Mouse (Mus musculus): ENCODE data around the gene Gabbr1. TPM values are rescaled to one million over a fixed set of nuclear protein-coding genes. Genes with fewer than 3 reads are reported as not detected.
"Not testable (repeated sequence)": the region's sequence is repeated elsewhere in the genome, so short reads cannot be mapped to it uniquely, and the experiment has no call there.

Gabbr1 gene
- polyA plus RNA-seq, 1 experiment from 2014 or later, result 31.7 TPM

GRCm38 (mm10) chr17:37018328-37018727 is 27.4 kb upstream of the Gabbr1 start:
- no peaks in the 10 kb centered on the region for H3K4me1 ChIP-seq
- H3K27me3 ChIP-seq, result no peaks in the 10 kb centered on the region
- H3K27ac ChIP-seq, result 0 out of 2 replicates have a peak overlapping the region, but pooled peaks have one; percentile 9
- no peak for ATAC-seq (ENCODE audit: low FRiP score)
- no peak overlapping the region for H3K4me3 ChIP-seq (replicated peaks)
- H3K36me3 ChIP-seq (replicated peaks), result no peaks in the 10 kb centered on the region
- H3K9me3 ChIP-seq, result no peaks in the 10 kb centered on the region
- H3K4me2 ChIP-seq, result no peak overlapping the region
- WGBS, result 66% methylated on average over 3 of the region's 3 CpGs
- H3K9ac ChIP-seq, result no peak overlapping the region

GRCm38 (mm10) chr17:37019242-37019641 is 26.5 kb upstream of the Gabbr1 start:
- H3K4me2 ChIP-seq; H3K9ac ChIP-seq; H3K27ac ChIP-seq; H3K27me3 ChIP-seq; H3K9me3 ChIP-seq; ATAC-seq (ENCODE audit: low FRiP score); H3K36me3 ChIP-seq (replicated peaks); H3K4me1 ChIP-seq; H3K4me3 ChIP-seq (replicated peaks): not testable (repeated sequence)
- WGBS, result 97% methylated on average over 5 of the region's 5 CpGs

GRCm38 (mm10) chr17:37022628-37023576 is 22.9 kb upstream of the Gabbr1 start, which contains the start of gene Mog:
Gene Mog (minus strand): TSS chr17:37023398.
- Histone ChIP-seq H3K4me3 (replicated peaks) (no peak within 1 kb of the TSS), H3K9me3 (no peaks in the 10 kb centered on the region), H3K9ac (no peak within 1 kb of the TSS), H3K4me2 (no peak within 1 kb of the TSS), H3K27me3 (no peaks in the 10 kb centered on the region), H3K36me3 (replicated peaks) (no peaks in the 10 kb centered on the region), H3K4me1 (peaks cover 7% of the 10 kb centered on the region; the same call in 1 of the 2 replicates), H3K27ac (no peak within 1 kb of the TSS)
- no peak for ATAC-seq (ENCODE audit: low FRiP score)
- WGBS, result 83% methylated on average over 9 of the region's 9 CpGs

- no peak overlapping the region for H3K9ac ChIP-seq
- no peaks in the 10 kb centered on the region for H3K9me3 ChIP-seq
- 59% methylated on average over 2 of the region's 2 CpGs for WGBS
- H3K27me3 ChIP-seq, result no peaks in the 10 kb centered on the region
- no peaks in the 10 kb centered on the region for H3K36me3 ChIP-seq (replicated peaks)
- no peak for ATAC-seq (ENCODE audit: low FRiP score)
- H3K4me2 ChIP-seq, result no peak overlapping the region
- H3K4me1 ChIP-seq, result peaks cover 11% of the 10 kb centered on the region; the same call in 1 of the 2 replicates
- no peak overlapping the region for H3K4me3 ChIP-seq (replicated peaks)
- no peak overlapping the region for H3K27ac ChIP-seq
These were observed 19.3 kb upstream of the Gabbr1 start for GRCm38 (mm10) chr17:37026425-37026824.

DNA sequence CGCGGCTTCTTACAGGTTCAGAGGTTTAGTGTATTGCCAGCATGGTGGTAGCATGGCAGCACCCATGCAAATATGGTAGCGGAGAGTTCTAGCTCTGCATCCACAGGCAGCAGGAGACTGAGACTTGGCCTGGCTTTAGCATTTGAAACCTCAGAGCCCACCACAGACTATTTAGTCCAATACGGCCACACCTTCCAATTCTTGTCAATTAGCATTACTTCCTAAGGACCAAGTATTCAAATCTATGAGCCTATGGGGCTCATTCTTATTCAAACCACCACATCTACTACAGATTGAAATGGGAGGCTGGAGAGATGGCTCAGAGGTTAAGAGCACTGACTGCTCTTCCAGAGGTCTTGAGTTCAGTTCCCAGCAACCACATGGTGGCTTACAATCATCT is 18.3 kb upstream of the Gabbr1 start:
- H3K4me3 ChIP-seq (replicated peaks), result no peak overlapping the region
- H3K9ac ChIP-seq, result no peak overlapping the region
- no peaks in the 10 kb centered on the region for H3K27me3 ChIP-seq
- H3K9me3 ChIP-seq, result no peaks in the 10 kb centered on the region
- H3K27ac ChIP-seq, result peak overlapping the region; percentile 97; the same call in 1 of the 2 replicates
- H3K36me3 ChIP-seq (replicated peaks), result no peaks in the 10 kb centered on the region
- WGBS, result over 99% methylated on average over 4 of the region's 4 CpGs
- peaks cover 11% of the 10 kb centered on the region; the same call in 1 of the 2 replicates for H3K4me1 ChIP-seq
- no peak for ATAC-seq (ENCODE audit: low FRiP score)
- no peak overlapping the region for H3K4me2 ChIP-seq

DNA sequence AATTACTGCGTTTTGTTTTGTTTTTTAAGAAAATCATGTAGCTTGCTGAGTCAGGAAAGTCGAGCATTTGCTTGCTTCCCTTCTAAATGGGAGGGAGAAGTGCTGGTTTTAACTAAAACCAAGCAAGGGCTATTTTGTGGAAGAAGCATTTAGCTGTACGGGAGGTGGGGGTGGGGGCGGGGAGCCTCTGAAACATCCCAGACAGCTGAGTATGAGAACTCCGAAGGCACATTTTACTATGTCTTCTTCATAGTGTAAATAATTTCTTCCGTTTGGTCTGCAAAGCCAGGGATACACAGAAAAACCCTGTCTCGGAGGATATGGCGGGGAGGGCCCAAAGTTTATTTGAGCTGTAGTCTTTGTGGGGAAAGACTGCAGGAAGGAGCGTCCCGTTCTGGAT is 17.6 kb upstream of the Gabbr1 start:
- Histone ChIP-seq H3K27ac (peak overlapping the region; percentile 97), H3K4me3 (replicated peaks) (peak overlapping the region; percentile 36), H3K36me3 (replicated peaks) (no peaks in the 10 kb centered on the region), H3K27me3 (no peaks in the 10 kb centered on the region), H3K4me2 (peak overlapping the region; percentile 51), H3K4me1 (peaks cover 11% of the 10 kb centered on the region; the same call in 1 of the 2 replicates), H3K9me3 (no peaks in the 10 kb centered on the region), H3K9ac (peak overlapping the region; percentile 43; the same call in 1 of the 2 replicates)
- ATAC-seq (ENCODE audit: low FRiP score), result 0 out of 2 replicates have a peak, but pooled peaks have one; percentile 8
- 3% methylated on average over 10 of the region's 10 CpGs for WGBS

DNA sequence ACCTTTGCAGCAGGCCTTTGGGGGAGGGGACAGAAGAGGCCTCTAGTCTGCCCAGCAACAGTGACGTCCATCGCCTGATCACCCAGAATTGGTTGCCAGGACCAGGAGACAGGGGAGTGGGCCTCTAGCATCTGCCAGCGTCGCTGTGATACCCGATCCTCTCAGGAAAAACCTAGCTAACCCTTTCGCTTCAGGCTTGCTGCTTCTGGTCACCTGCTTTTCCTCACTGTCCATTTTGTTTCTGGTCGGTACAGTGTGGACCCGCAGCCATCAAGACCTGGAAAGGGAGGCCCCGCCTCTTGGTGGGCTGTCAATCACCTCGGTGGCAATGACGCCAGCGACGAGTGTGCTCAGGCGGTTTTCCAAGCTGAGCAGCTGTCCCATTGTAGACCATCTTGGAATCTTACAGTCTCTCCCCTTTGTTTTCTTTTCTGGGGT is 17.1 kb upstream of the Gabbr1 start:
- no peaks in the 10 kb centered on the region for H3K27me3 ChIP-seq
- H3K36me3 ChIP-seq (replicated peaks), result no peaks in the 10 kb centered on the region
- H3K4me1 ChIP-seq, result peaks cover 11% of the 10 kb centered on the region; the same call in 1 of the 2 replicates
- peak overlapping the region; percentile 97 for H3K27ac ChIP-seq
- no peaks in the 10 kb centered on the region for H3K9me3 ChIP-seq
- H3K4me3 ChIP-seq (replicated peaks), result peak overlapping the region; percentile 36
- peak; percentile 99 for ATAC-seq (ENCODE audit: low FRiP score)
- peak overlapping the region; percentile 51 for H3K4me2 ChIP-seq
- peak overlapping the region; percentile 43; the same call in 1 of the 2 replicates for H3K9ac ChIP-seq
- WGBS, result 0% methylated on average over 14 of the region's 14 CpGs

DNA sequence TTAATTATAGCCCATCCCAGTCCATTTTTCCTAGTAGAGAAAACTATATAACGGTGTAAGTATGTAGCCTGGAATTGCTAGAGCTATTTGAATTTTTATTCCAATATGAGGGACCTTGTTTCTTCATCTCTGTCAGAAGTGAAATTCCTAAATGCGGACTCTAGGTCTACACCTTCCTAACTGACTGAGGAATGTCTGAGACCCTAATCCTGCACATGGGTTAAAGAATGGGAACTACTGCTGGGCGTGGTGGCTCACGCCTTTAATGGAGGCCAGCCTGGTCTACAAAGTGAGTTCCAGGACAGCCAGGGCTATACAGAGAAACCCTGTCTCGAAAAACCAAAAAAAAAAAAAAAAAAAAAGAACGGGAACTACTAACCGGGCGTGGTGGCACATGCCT is 16.6 kb upstream of the Gabbr1 start:
- WGBS, result 60% methylated on average over 8 of the region's 8 CpGs

GRCm38 (mm10) chr17:37039127-37039894 is 6.5 kb upstream of the Gabbr1 start:
- Histone ChIP-seq H3K36me3 (replicated peaks) (no peaks in the 10 kb centered on the region), H3K4me1 (no peaks in the 10 kb centered on the region), H3K9ac (no peak overlapping the region), H3K9me3 (no peaks in the 10 kb centered on the region), H3K4me2 (no peak overlapping the region), H3K27me3 (no peaks in the 10 kb centered on the region), H3K4me3 (replicated peaks) (no peak overlapping the region), H3K27ac (no peak overlapping the region)
- 79% methylated on average over 2 of the region's 2 CpGs for whole genome bisulfite sequencing
- no peak for ATAC-seq (ENCODE audit: low FRiP score)

More for the DNA sequence above, 16.6 kb upstream of the Gabbr1 start:
- peak overlapping the region; percentile 43; the same call in 1 of the 2 replicates for H3K9ac ChIP-seq
- H3K4me3 ChIP-seq (replicated peaks), result peak overlapping the region; percentile 36
- peak overlapping the region; percentile 51 for H3K4me2 ChIP-seq
- peak overlapping the region; percentile 97 for H3K27ac ChIP-seq
- no peaks in the 10 kb centered on the region for H3K27me3 ChIP-seq
- H3K9me3 ChIP-seq, result no peaks in the 10 kb centered on the region
- H3K36me3 ChIP-seq (replicated peaks), result no peaks in the 10 kb centered on the region
- H3K4me1 ChIP-seq, result peaks cover 11% of the 10 kb centered on the region; the same call in 1 of the 2 replicates
- peak; percentile 16 for ATAC-seq (ENCODE audit: low FRiP score)

DNA sequence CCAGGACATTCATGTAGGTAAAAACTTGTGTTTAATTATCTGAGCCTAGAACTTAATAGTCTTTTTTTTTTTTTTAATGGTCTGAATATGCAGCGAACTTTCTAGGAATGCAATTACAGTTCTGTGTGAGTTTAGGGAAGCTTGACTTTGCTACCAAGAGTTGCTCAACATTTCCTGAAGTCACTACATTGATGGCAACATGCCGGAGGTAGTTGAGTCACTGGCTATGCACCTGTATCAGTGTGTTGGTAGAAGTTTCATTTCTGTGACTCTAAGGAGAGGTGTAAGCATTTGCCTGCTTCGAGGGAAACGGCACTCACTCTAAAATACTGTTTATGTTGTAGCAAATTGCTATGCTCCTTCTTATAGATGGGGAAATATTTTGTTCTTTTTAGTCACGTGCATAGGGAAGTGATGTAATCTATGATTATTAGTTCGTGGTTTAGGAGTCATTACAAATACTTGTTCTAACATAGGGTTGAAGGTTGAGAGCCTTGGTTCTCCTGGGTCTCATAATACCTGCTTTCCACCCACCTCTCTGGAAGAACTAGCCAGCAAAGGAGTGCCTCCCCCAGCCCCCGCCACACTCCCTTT is 1.0 kb upstream of the Gabbr1 start:
- Histone ChIP-seq H3K4me2 (peak overlapping the region; percentile 88), H3K4me1 (peaks cover 29% of the 10 kb centered on the region), H3K4me3 (replicated peaks) (peak overlapping the region; percentile 86), H3K9ac (peak overlapping the region; percentile 96), H3K9me3 (no peaks in the 10 kb centered on the region), H3K27me3 (peaks cover 12% of the 10 kb centered on the region), H3K27ac (peak overlapping the region; percentile 91), H3K36me3 (replicated peaks) (no peaks in the 10 kb centered on the region)
- ATAC-seq (ENCODE audit: low FRiP score), result no peak
- WGBS, result 82% methylated on average over 7 of the region's 7 CpGs

DNA sequence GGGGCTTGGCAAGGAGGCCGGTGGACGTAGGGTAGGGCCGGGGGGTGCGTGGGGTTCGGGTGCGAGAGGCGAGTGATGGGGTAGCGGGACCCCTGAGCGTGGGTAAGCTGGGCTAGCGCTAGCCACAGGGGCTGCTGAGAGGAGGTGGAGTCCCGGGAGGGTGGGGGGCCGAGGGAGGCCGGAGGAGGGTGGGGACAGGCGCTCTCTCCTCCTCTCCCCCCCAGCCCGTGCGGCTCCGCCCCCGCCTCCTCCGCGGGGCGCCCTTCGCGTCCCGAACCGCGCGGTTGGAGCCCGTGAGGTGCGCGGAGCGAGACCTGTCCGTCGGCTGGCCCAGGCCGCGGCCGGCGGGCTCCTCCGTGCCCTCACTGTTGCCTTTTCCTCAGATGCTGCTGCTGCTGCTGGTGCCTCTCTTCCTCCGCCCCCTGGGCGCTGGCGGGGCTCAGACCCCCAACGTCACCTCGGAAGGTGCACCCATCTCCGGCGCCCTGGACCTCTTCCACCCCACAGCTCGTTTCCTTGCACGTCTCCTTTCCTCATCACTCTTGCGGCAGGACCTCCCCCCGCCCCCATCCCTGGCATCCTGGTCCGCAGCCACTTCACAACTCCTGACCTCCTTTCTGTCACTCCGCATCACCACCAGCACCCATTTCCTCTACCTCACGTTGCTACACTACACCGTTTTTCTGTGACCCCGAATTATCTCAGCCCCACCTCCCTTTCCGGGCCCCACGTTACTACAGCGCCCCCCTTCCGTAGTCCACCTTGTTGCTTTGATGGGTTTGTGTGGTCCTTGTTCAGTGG is 746 bp downstream of the Gabbr1 start:
- Histone ChIP-seq H3K9ac (peak overlapping the region; percentile 96), H3K4me3 (replicated peaks) (peak overlapping the region; percentile 86), H3K36me3 (replicated peaks) (no peaks in the 10 kb centered on the region), H3K27me3 (peaks cover 12% of the 10 kb centered on the region), H3K4me1 (peaks cover 43% of the 10 kb centered on the region), H3K4me2 (peak overlapping the region; percentile 88), H3K27ac (peak overlapping the region; percentile 91), H3K9me3 (no peaks in the 10 kb centered on the region)
- ATAC-seq (ENCODE audit: low FRiP score), result peak; percentile 60
- WGBS, result 0% methylated on average over 41 of the region's 58 CpGs
